Mouse (Mus musculus) CH12.LX (cell line): ENCODE data around the gene Stn1.

Experiments
- BHLHE40 ChIP-seq: IDR thresholded peaks from 2 replicates; pipeline ENCODE4 v1.6.1; 2011; ENCODE audit warnings: mild to moderate bottlenecking, low read depth, low read length, improper control_type of control experiment
- CHD2 ChIP-seq: IDR thresholded peaks from 2 replicates; pipeline ENCODE4 v1.6.1; 2011; ENCODE audit warnings: low read length, improper control_type of control experiment
- CTCF ChIP-seq, 2 experiments: IDR thresholded peaks in 1 of 2; conservative IDR thresholded peaks in 1 of 2; 2 replicates each; pipeline ENCODE4 v1.5.1; 2011 to 2012; ENCODE audit warnings: low read depth in 2 of 2, low read length in 2 of 2, improper control_type of control experiment in 1 of 2, inconsistent platforms in 1 of 2, mild to moderate bottlenecking in 1 of 2, moderate library complexity in 1 of 2
- E2F4 ChIP-seq: IDR thresholded peaks from 2 replicates; pipeline ENCODE4 v1.6.1; 2011; ENCODE audit warnings: low read depth, low read length, improper control_type of control experiment; ENCODE audit not compliant: insufficient replicate concordance
- ELF1 ChIP-seq: IDR thresholded peaks from 2 replicates; pipeline ENCODE4 v1.6.1; 2014; ENCODE audit warnings: low read depth, mild to moderate bottlenecking, inconsistent platforms, low read length, improper control_type of control experiment
- EP300 ChIP-seq: IDR thresholded peaks from 2 replicates; pipeline ENCODE4 v1.6.1; 2011; ENCODE audit warnings: low read length, improper control_type of control experiment
- ETS1 ChIP-seq: conservative IDR thresholded peaks from 2 replicates; pipeline ENCODE4 v1.6.1; 2012; ENCODE audit warnings: low read depth, mild to moderate bottlenecking, inconsistent platforms, low read length, improper control_type of control experiment, moderate library complexity
- HCFC1 ChIP-seq: IDR thresholded peaks from 2 replicates; pipeline ENCODE4 v1.6.1; 2012; ENCODE audit warnings: low read depth, mild to moderate bottlenecking, inconsistent platforms, low read length, improper control_type of control experiment
- MXI1 ChIP-seq: IDR thresholded peaks from 2 replicates; pipeline ENCODE4 v1.6.1; 2011; ENCODE audit warnings: mild to moderate bottlenecking, low read depth, low read length, improper control_type of control experiment
- POLR2A ChIP-seq: IDR thresholded peaks from 2 replicates; pipeline ENCODE4 v1.6.1; 2011; ENCODE audit warnings: low read depth, mild to moderate bottlenecking, improper control_type of control experiment, low read length
- SIN3A ChIP-seq: IDR thresholded peaks from 2 replicates; pipeline ENCODE4 v1.6.1; 2012; ENCODE audit warnings: low read length, improper control_type of control experiment, inconsistent platforms

GRCm38 (mm10) chr19:47483346-47483745 is 54.0 kb downstream of the Stn1 start:
- TF ChIP-seq POLR2A (no peak), SIN3A (no peak), MXI1 (no peak), ETS1 (no peak), CTCF (conservative IDR thresholded peaks at IDR 0.05 in 1 of 2, IDR thresholded peaks at IDR 0.05 in 1 of 2; ENCODE audit: low read depth in 2 of 2, low read length in 2 of 2) (no peak), E2F4 (no peak), ELF1 (no peak), BHLHE40 (no peak), CHD2 (no peak), HCFC1 (no peak), EP300 (no peak)
